Mouse (Mus musculus) G1E (cell line): ENCODE measurements around the gene Gm2a.

ENCODE experiments used
- CTCF ChIP-seq: IDR thresholded peaks from 2 replicates; pipeline ENCODE4 v1.5.1; 2012; ENCODE audit warnings: low read depth, low read length, inconsistent platforms, mixed read lengths
- GATA1 ChIP-seq: IDR thresholded peaks from 2 replicates; pipeline ENCODE4 v1.6.1; 2012; ENCODE audit warnings: borderline replicate concordance, low read length, inconsistent platforms, mixed read lengths

DNA sequence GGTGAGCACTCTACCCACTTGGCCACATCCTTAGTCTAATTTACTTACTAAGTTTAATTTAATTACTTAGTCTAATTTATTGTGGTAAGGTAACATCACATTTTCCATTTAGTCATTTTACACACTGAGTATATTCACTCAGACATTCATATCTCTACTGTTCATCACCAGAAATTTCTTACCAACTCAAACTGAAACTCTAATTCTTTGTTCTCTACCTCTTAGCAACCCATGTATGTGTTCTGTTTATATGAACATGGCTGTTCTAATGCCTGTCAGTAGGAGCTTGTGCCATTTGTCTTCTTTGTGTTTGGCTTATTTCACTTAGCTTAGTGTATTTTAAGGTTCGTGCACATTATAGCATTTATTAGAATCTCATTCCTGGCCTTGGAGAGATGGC is 34.0 kb downstream of the Gm2a start:
- no peak for TF ChIP-seq CTCF
- TF ChIP-seq GATA1: no peak
